Mouse (Mus musculus) erythroblast, adult 5-6 weeks (primary cell): Measurements from ENCODE around the gene Cntnap5b. TPM values are rescaled to one million over a fixed set of nuclear protein-coding genes. Genes with fewer than 3 reads are reported as not detected.
"Not testable (repeated sequence)": the region's sequence is repeated elsewhere in the genome, so short reads cannot be mapped to it uniquely, and the experiment has no call there.

Experiments
- ATAC-seq: replicated peaks from 2 replicates; pipeline ENCODE4 v1.8.0; 2016; ENCODE audit warnings: moderate number of reproducible peaks, mild to moderate bottlenecking, moderate TSS enrichment, inconsistent platforms; ENCODE audit not compliant: poor library complexity, low FRiP score, severe bottlenecking
- total RNA-seq, 2 experiments: library from RNA; stranded (forward) in 1 of 2; stranded (reverse) in 1 of 2; fragments of 150-400 nt in 1 of 2; fragments of 200-764, 138-1000 nt in 1 of 2; gene quantifications; 2 replicates each; pipeline versions ENCODE4 v1.2.3 to v1.2.4; 2015 to 2017; ENCODE audit warnings: low replicate concordance in 2 of 2

Cntnap5b gene
- not detected in 2 replicates for total RNA-seq (2015; ENCODE audit: low replicate concordance)
- not detected in 2 replicates for total RNA-seq (2017; ENCODE audit: low replicate concordance)

- ATAC-seq: no peak
These were observed at the start of gene Cntnap5b for GRCm38 (mm10) chr1:99772614-99773013. TSS of gene Cntnap5b (plus strand) at chr1:99772765.

- no peak for ATAC-seq
These were observed 12.6 kb upstream of the Cntnap5b start for GRCm38 (mm10) chr1:99759996-99760395.

GRCm38 (mm10) chr1:99772183-99772582 is 382 bp upstream of the Cntnap5b start:
- no peak for ATAC-seq

GRCm38 (mm10) chr1:99774144-99774543 is 1.6 kb downstream of the Cntnap5b start:
- ATAC-seq: no peak

GRCm38 (mm10) chr1:99813334-99814110 is 41.0 kb downstream of the Cntnap5b start:
- ATAC-seq: no peak

GRCm38 (mm10) chr1:99872344-99872743 is 99.8 kb downstream of the Cntnap5b start:
- ATAC-seq: no peak

- no peak for ATAC-seq
These were observed 135.2 kb downstream of the Cntnap5b start for GRCm38 (mm10) chr1:99907774-99908173.

- no peak for ATAC-seq
These were observed 170.9 kb downstream of the Cntnap5b start for GRCm38 (mm10) chr1:99943515-99943914.

- ATAC-seq: no peak
These were observed 186.9 kb downstream of the Cntnap5b start for GRCm38 (mm10) chr1:99959428-99959987.

GRCm38 (mm10) chr1:99967300-99968089 is 194.9 kb downstream of the Cntnap5b start:
- no peak for ATAC-seq

GRCm38 (mm10) chr1:99970184-99971086 is 197.9 kb downstream of the Cntnap5b start:
- ATAC-seq: no peak

GRCm38 (mm10) chr1:100001226-100001625 is 228.7 kb downstream of the Cntnap5b start:
- not testable (repeated sequence) for ATAC-seq

- no peak for ATAC-seq
These were observed 233.6 kb downstream of the Cntnap5b start for GRCm38 (mm10) chr1:100006021-100006745.

- no peak for ATAC-seq
These were observed 269.2 kb downstream of the Cntnap5b start for GRCm38 (mm10) chr1:100041808-100042207.

GRCm38 (mm10) chr1:100079812-100080211 is 307.2 kb downstream of the Cntnap5b start:
- ATAC-seq: no peak

GRCm38 (mm10) chr1:100100516-100100915 is 328.0 kb downstream of the Cntnap5b start:
- no peak for ATAC-seq

- no peak for ATAC-seq
These were observed 328.5 kb downstream of the Cntnap5b start for GRCm38 (mm10) chr1:100101017-100101416.

- no peak for ATAC-seq
These were observed 331.8 kb downstream of the Cntnap5b start for GRCm38 (mm10) chr1:100104343-100104742.

- no peak for ATAC-seq
These were observed 349.9 kb downstream of the Cntnap5b start for GRCm38 (mm10) chr1:100122410-100122935.
